Mouse (Mus musculus) erythroblast, embryonic 14.5 days (primary cell): Measurements from ENCODE around the gene Ren1.

ENCODE experiments used
- GATA1 ChIP-seq: IDR thresholded peaks from 2 replicates; pipeline ENCODE4 v1.6.1; 2012; ENCODE audit warnings: low read length, inconsistent platforms, mixed read lengths
- TAL1 ChIP-seq: IDR thresholded peaks from 3 replicates; pipeline ENCODE4 v1.6.1; 2012; ENCODE audit warnings: low read length, inconsistent platforms, mixed read lengths

DNA sequence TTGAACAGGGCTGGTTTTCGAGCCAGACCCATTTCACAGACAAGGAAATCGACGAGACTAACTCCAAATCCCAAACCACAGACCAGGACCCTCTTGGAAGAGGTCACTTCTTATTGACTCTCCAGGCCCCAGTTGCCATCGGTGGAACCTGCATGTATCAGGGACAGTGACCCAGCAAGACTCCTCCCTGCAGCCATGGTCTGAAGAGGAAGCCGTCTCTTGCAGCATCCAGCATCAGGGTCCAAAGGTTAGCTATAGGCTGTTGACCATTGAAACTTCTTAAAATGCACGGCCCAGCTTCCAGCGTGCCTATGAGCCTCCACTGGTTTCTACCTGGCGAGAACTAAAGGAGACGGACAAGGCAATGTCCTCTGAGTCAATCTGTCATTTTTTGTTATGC lies 59.5 kb downstream of the Ren1 start:
- TF ChIP-seq GATA1 (no peak), TAL1 (no peak)
